Mouse (Mus musculus) neural tube, embryonic 11.5 days (tissue): Measurements from ENCODE around the gene Lrrc8d. TPM values are rescaled to one million over a fixed set of nuclear protein-coding genes. Genes with fewer than 3 reads are reported as not detected.
A peak's percentile ranks its signal among the peaks of the same experiment; 100 is the strongest.

Experiments used
- ATAC-seq: fragments of 200-750 bp; cut with Nextera tagmentation; 2 replicates; pipeline ENCODE4 v1.8.0; 2017; ENCODE audit warnings: moderate number of reproducible peaks, mild to moderate bottlenecking, moderate TSS enrichment, moderate library complexity; ENCODE audit not compliant: insufficient read depth, low FRiP score, low TSS enrichment
- DNase-seq: peaks from one replicate; pipeline ENCODE4 v3.0.0-alpha.2; 2015; ENCODE audit warnings: low spot score
- H3K27ac ChIP-seq: fragments of 300-500 bp; sonication (generic); 2 replicates; pipeline ENCODE4 v1.5.1; 2014; ENCODE audit warnings: low read depth, mild to moderate bottlenecking, low read length
- H3K27me3 ChIP-seq: fragments of 300-500 bp; sonication (generic); 2 replicates; pipeline ENCODE4 v1.6.1; 2014; ENCODE audit warnings: mild to moderate bottlenecking, low read length, mixed read lengths; ENCODE audit not compliant: control insufficient read depth, insufficient read depth
- H3K36me3 ChIP-seq: fragments of 300-500 bp; sonication (generic); 2 replicates; pipeline ENCODE4 v1.6.1; 2014; ENCODE audit warnings: mild to moderate bottlenecking, low read length, moderate library complexity, mixed read lengths; ENCODE audit not compliant: control insufficient read depth, insufficient read depth
- H3K4me1 ChIP-seq: fragments of 300-500 bp; sonication (generic); 2 replicates; pipeline ENCODE4 v1.6.1; 2014; ENCODE audit warnings: low read length, mixed read lengths; ENCODE audit not compliant: control insufficient read depth, insufficient read depth
- H3K4me2 ChIP-seq: fragments of 300-500 bp; sonication (generic); 2 replicates; pipeline ENCODE4 v1.6.1; 2014; ENCODE audit warnings: low read depth, mild to moderate bottlenecking, moderate library complexity
- H3K4me3 ChIP-seq: fragments of 300-500 bp; sonication (generic); 2 replicates; pipeline ENCODE4 v1.5.1; 2014; ENCODE audit warnings: low read depth, low read length
- H3K9ac ChIP-seq: fragments of 300-500 bp; sonication (generic); 2 replicates; pipeline ENCODE4 v1.6.1; 2014; ENCODE audit warnings: mild to moderate bottlenecking, low read length
- H3K9me3 ChIP-seq: fragments of 300-500 bp; sonication (generic); 2 replicates; pipeline ENCODE4 v1.6.1; 2016; ENCODE audit warnings: low read length; ENCODE audit not compliant: control insufficient read depth
- WGBS: fragments of 180-500 bp; shearing (Covaris S2); extraction: QIAGEN DNeasy Blood & Tissue Kit; methylation state at CpG from one replicate; pipeline ENCODE4 v1.1.7; 2014; 5-methylcytosine and 5-hydroxymethylcytosine counted together
- polyA plus RNA-seq: library from polyadenylated mRNA; unstranded; fragments of >200 nt; fragmentation: Nextera tagmentation; extraction: Ambion mirVana; gene quantifications from 2 replicates; pipeline ENCODE4 v1.2.1, GENCODE M21; 2014

The Lrrc8d gene
- polyA plus RNA-seq, 1 experiment from 2014 or later: 28.6 TPM

DNA sequence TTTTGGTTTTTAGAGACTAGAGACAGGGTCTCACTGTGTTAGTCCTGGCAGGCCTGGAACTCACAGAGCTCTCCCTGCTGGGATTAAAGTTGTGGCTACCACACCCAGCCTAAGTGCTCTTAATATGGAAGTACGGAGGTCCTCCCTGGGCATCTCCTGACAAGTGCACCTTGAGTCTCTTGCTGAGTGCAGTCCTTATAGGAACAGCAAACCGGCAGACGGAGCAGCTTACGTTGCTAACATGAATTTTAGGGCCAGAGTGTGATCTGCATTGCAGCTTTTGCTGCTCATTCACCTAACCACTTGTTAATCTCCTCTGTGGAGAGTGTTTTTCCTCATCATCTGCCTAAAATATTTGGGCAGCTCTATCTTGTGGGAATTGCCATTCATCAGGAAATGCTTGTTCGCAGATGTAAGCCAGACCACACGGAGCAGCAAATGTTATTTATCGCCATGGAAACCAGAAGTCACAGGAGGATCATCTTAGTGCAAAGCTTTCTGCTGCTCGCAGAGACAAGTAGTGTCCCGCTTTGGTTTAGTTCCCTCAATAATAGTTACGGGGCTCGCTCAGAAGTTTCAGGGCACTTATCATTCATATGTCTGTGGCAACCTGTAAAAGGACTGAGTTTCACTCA lies 62.2 kb downstream of the Lrrc8d start:
- Histone ChIP-seq H3K36me3 (peaks cover 4% of the 10 kb centered on the region; the same call in 1 of the 2 replicates), H3K27me3 (no peaks in the 10 kb centered on the region), H3K4me3 (no peak overlapping the region), H3K9me3 (no peaks in the 10 kb centered on the region), H3K9ac (no peak overlapping the region), H3K4me1 (peaks cover 9% of the 10 kb centered on the region), H3K27ac (no peak overlapping the region), H3K4me2 (no peak overlapping the region)
- DNase-seq: peak; percentile 48
- no peak for ATAC-seq
- 37% methylated on average over 11 of the region's 11 CpGs for WGBS

DNA sequence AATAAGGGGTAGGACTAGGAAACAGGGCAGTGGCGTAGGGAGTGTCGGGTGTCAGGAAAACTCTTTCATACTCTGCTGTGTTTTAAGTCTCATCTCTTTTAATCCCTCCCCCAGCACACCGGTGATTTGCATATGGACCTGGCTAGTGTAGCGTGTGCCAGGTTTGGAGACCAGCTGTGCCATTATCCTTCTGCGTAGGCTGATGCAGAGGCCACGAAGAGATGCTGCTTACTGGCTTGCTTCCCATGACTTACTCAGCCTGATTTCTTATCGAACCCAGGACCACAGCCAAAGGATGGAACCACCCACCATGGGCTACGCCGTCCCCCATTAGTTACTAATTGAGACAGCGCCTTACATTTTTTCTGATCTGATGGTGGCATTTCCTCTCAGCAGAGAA lies 64.6 kb downstream of the Lrrc8d start:
- ATAC-seq: no peak
- peaks cover 9% of the 10 kb centered on the region for H3K4me1 ChIP-seq
- H3K36me3 ChIP-seq: peaks cover 4% of the 10 kb centered on the region; the same call in 1 of the 2 replicates
- no peaks in the 10 kb centered on the region for H3K9me3 ChIP-seq
- no peak overlapping the region for H3K4me2 ChIP-seq
- no peaks in the 10 kb centered on the region for H3K27me3 ChIP-seq
- no peak overlapping the region for H3K4me3 ChIP-seq
- no peak for DNase-seq
- no peak overlapping the region for H3K9ac ChIP-seq
- WGBS: 88% methylated on average over 10 of the region's 10 CpGs
- H3K27ac ChIP-seq: no peak overlapping the region

- Histone ChIP-seq H3K36me3 (peaks cover 4% of the 10 kb centered on the region; the same call in 1 of the 2 replicates), H3K9ac (no peak overlapping the region), H3K27ac (no peak overlapping the region), H3K4me2 (no peak overlapping the region), H3K9me3 (no peaks in the 10 kb centered on the region), H3K4me3 (no peak overlapping the region), H3K27me3 (no peaks in the 10 kb centered on the region), H3K4me1 (peaks cover 9% of the 10 kb centered on the region)
- DNase-seq (no peak), ATAC-seq (no peak)
- WGBS: 91% methylated on average over 5 of the region's 5 CpGs
These were observed 65.6 kb downstream of the Lrrc8d start for GRCm38 (mm10) chr5:105765386-105765785.

- Histone ChIP-seq H3K4me1 (peaks cover 11% of the 10 kb centered on the region), H3K36me3 (no peaks in the 10 kb centered on the region; the same call in 1 of the 2 replicates), H3K4me2 (no peak overlapping the region), H3K27me3 (no peaks in the 10 kb centered on the region), H3K4me3 (no peak overlapping the region), H3K9ac (no peak overlapping the region), H3K27ac (no peak overlapping the region), H3K9me3 (no peaks in the 10 kb centered on the region)
- WGBS: 53% methylated on average over 5 of the region's 5 CpGs
- DNase-seq (no peak), ATAC-seq (no peak)
These were observed 76.6 kb downstream of the Lrrc8d start for GRCm38 (mm10) chr5:105776368-105776767.

- no peaks in the 10 kb centered on the region for H3K27me3 ChIP-seq
- no peaks in the 10 kb centered on the region; the same call in 1 of the 2 replicates for H3K36me3 ChIP-seq
- no peak overlapping the region for H3K27ac ChIP-seq
- ATAC-seq: no peak
- peaks cover 11% of the 10 kb centered on the region for H3K4me1 ChIP-seq
- H3K9me3 ChIP-seq: no peaks in the 10 kb centered on the region
- 45% methylated on average over 12 of the region's 12 CpGs for WGBS
- H3K4me3 ChIP-seq: no peak overlapping the region
- DNase-seq: no peak
- no peak overlapping the region for H3K4me2 ChIP-seq
- H3K9ac ChIP-seq: no peak overlapping the region
These were observed 77.3 kb downstream of the Lrrc8d start for GRCm38 (mm10) chr5:105776978-105777593.

DNA sequence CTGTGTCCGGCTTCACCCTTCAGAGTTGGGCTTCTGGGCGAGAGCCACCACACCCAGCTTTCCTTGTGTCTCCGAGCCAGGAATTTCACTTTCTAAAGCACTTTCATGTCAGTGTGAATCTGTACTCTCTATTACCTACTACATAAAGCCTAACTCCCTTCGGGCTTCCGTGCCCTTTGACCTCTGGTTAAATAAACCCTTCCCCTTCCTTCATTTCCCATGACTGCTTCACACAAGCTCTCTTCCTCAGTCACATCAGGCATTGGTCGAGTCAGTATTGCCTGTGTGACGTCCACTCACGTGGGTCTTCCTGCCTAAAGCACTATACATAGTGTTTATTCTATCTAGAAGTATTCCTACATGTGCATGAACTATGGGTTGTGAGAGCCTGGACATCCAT lies 77.9 kb downstream of the Lrrc8d start:
- Histone ChIP-seq H3K9me3 (no peaks in the 10 kb centered on the region), H3K27ac (no peak overlapping the region), H3K9ac (no peak overlapping the region), H3K4me1 (peaks cover 11% of the 10 kb centered on the region), H3K36me3 (no peaks in the 10 kb centered on the region; the same call in 1 of the 2 replicates), H3K4me2 (no peak overlapping the region), H3K4me3 (no peak overlapping the region), H3K27me3 (no peaks in the 10 kb centered on the region)
- WGBS: 35% methylated on average over 8 of the region's 8 CpGs
- no peak for ATAC-seq
- no peak for DNase-seq

- H3K9ac ChIP-seq: no peak overlapping the region
- no peaks in the 10 kb centered on the region; the same call in 1 of the 2 replicates for H3K36me3 ChIP-seq
- H3K27ac ChIP-seq: no peak overlapping the region
- WGBS: 68% methylated on average over 8 of the region's 8 CpGs
- no peaks in the 10 kb centered on the region for H3K27me3 ChIP-seq
- no peaks in the 10 kb centered on the region for H3K9me3 ChIP-seq
- no peak overlapping the region for H3K4me2 ChIP-seq
- H3K4me3 ChIP-seq: no peak overlapping the region
- no peak for DNase-seq
- H3K4me1 ChIP-seq: peaks cover 11% of the 10 kb centered on the region
- no peak for ATAC-seq
These were observed 78.4 kb downstream of the Lrrc8d start for GRCm38 (mm10) chr5:105778189-105778588.

GRCm38 (mm10) chr5:105778723-105779122 lies 79.0 kb downstream of the Lrrc8d start:
- Histone ChIP-seq H3K4me2 (no peak overlapping the region), H3K4me3 (no peak overlapping the region), H3K4me1 (peaks cover 11% of the 10 kb centered on the region), H3K36me3 (no peaks in the 10 kb centered on the region; the same call in 1 of the 2 replicates), H3K9me3 (no peaks in the 10 kb centered on the region), H3K9ac (no peak overlapping the region), H3K27ac (no peak overlapping the region), H3K27me3 (no peaks in the 10 kb centered on the region)
- ATAC-seq (no peak), DNase-seq (no peak)
- 64% methylated on average over 3 of the region's 3 CpGs for WGBS

- Histone ChIP-seq H3K4me3 (no peak overlapping the region), H3K36me3 (no peaks in the 10 kb centered on the region; the same call in 1 of the 2 replicates), H3K9me3 (no peaks in the 10 kb centered on the region), H3K4me2 (no peak overlapping the region), H3K9ac (no peak overlapping the region), H3K27ac (no peak overlapping the region), H3K27me3 (no peaks in the 10 kb centered on the region), H3K4me1 (peaks cover 11% of the 10 kb centered on the region)
- 91% methylated on average over 5 of the region's 5 CpGs for WGBS
- no peak for ATAC-seq
- DNase-seq: no peak
These were observed 79.6 kb downstream of the Lrrc8d start for GRCm38 (mm10) chr5:105779331-105779730.
